Comparison of ENCODE assay signal across 22 mouse cellular contexts in genomic region chr10:83374045-83374656, GRCm38 (mm10). TPM values are rescaled to one million over a fixed set of nuclear protein-coding genes. Genes with fewer than 3 reads are reported as not detected.
DNase-seq lines count a peak whose midpoint lies in the region; ATAC-seq and TF ChIP-seq lines count a peak whose summit lies in the region.
"Had no signal": no experiment of that assay in that cellular context is flagged by ENCODE, and none has a peak within 500 bp of the region (broad histone marks: within the 10 kb centered on the region; RNA-seq: fewer than 3 reads in every experiment).

No protein-coding gene starts in this region.

- no peaks in the 10 kb centered on the region for H3K27me3 ChIP-seq in intestine, embryonic 14.5 days (replicated peaks; ENCODE audit: control insufficient read depth, insufficient read depth, low read length)
- H3K27me3 ChIP-seq in intestine, postnatal 0 days (replicated peaks; ENCODE audit: control insufficient read depth, insufficient read depth, low read length) = no peaks in the 10 kb centered on the region
- H3K27me3 ChIP-seq in E14TG2a.4 (ENCODE audit: insufficient read depth, low read length) = no peaks in the 10 kb centered on the region
- H3K27me3 ChIP-seq in intestine, embryonic 15.5 days (replicated peaks) = no peaks in the 10 kb centered on the region
- H3K27me3 ChIP-seq in stomach, embryonic 16.5 days (ENCODE audit: control insufficient read depth, insufficient read depth, low read length) = no peaks in the 10 kb centered on the region
- H3K27me3 ChIP-seq: heart, embryonic 15.5 days; hindbrain, embryonic 13.5 days had no signal

- TF ChIP-seq CTCF in intestine, postnatal 0 days (IDR thresholded peaks at IDR 0.05; ENCODE audit: low read depth) = no peak
- TF ChIP-seq CTCF in E14TG2a.4 (conservative IDR thresholded peaks at IDR 0.05; ENCODE audit: low read length) = no peak

- no peak overlapping the region for H3K4me3 ChIP-seq in intestine, embryonic 14.5 days (ENCODE audit: low read depth, low read length)
- H3K4me3 ChIP-seq in intestine, postnatal 0 days (ENCODE audit: low read depth, low read length) = no peak overlapping the region
- H3K4me3 ChIP-seq in E14TG2a.4 (replicated peaks; ENCODE audit: low read length) = 0 out of 2 replicates have a peak overlapping the region, but pooled peaks have one; percentile 13
- no peak overlapping the region for H3K4me3 ChIP-seq in intestine, embryonic 15.5 days (replicated peaks)
- H3K4me3 ChIP-seq in stomach, embryonic 16.5 days (replicated peaks; ENCODE audit: low read length) = no peak overlapping the region
- H3K4me3 ChIP-seq: embryonic facial prominence, embryonic 10.5 days; gastrocnemius, adult 2 months; heart, embryonic 15.5 days; hindbrain, embryonic 13.5 days had no signal

- H3K36me3 ChIP-seq in intestine, embryonic 14.5 days (ENCODE audit: control insufficient read depth, insufficient read depth, low read length) = peaks cover 41% of the 10 kb centered on the region
- peaks cover 9% of the 10 kb centered on the region for H3K36me3 ChIP-seq in intestine, postnatal 0 days (ENCODE audit: control insufficient read depth, insufficient read depth)
- H3K36me3 ChIP-seq in E14TG2a.4 (ENCODE audit: insufficient read depth, low read length) = peaks cover 94% of the 10 kb centered on the region
- H3K36me3 ChIP-seq in intestine, embryonic 15.5 days = 0 out of 2 replicates have a peak, but pooled peaks cover 3% of the 10 kb centered on the region
- H3K36me3 ChIP-seq in stomach, embryonic 16.5 days (ENCODE audit: control insufficient read depth, insufficient read depth, low read length) = peaks cover 6% of the 10 kb centered on the region; the same call in 1 of the 2 replicates

- H3K4me1 ChIP-seq in intestine, embryonic 14.5 days (replicated peaks; ENCODE audit: control insufficient read depth, insufficient read depth, low read length) = no peaks in the 10 kb centered on the region
- H3K4me1 ChIP-seq in intestine, postnatal 0 days (replicated peaks; ENCODE audit: control insufficient read depth, insufficient read depth, low read length) = no peaks in the 10 kb centered on the region
- H3K4me1 ChIP-seq in E14TG2a.4 (replicated peaks; ENCODE audit: low read depth, low read length) = 0 out of 2 replicates have a peak, but pooled peaks cover 2% of the 10 kb centered on the region
- H3K4me1 ChIP-seq in intestine, embryonic 15.5 days (replicated peaks) = no peaks in the 10 kb centered on the region
- no peaks in the 10 kb centered on the region; the same call in 1 of the 2 replicates for H3K4me1 ChIP-seq in stomach, embryonic 16.5 days (ENCODE audit: control insufficient read depth, insufficient read depth, low read length)
- H3K4me1 ChIP-seq: embryonic facial prominence, embryonic 10.5 days; hindbrain, embryonic 13.5 days had no signal

- no peak overlapping the region for H3K4me2 ChIP-seq in intestine, embryonic 14.5 days (ENCODE audit: low read length)
- H3K4me2 ChIP-seq in intestine, postnatal 0 days (replicated peaks; ENCODE audit: low read depth) = no peak overlapping the region
- no peak overlapping the region for H3K4me2 ChIP-seq in intestine, embryonic 15.5 days (replicated peaks)
- no peak overlapping the region for H3K4me2 ChIP-seq in stomach, embryonic 16.5 days (ENCODE audit: low read depth, low read length)
- H3K4me2 ChIP-seq: heart, embryonic 11.5 days; heart, embryonic 15.5 days; hindbrain, embryonic 13.5 days had no signal

- DNase-seq in intestine, embryonic 14.5 days (ENCODE audit: low spot score) = peak; percentile 48
- DNase-seq in thymus, adult 18-20 months = no peak
- DNase-seq in kidney, adult 18-20 months = no peak
- DNase-seq in gastrocnemius, postnatal 10 days = no peak
- DNase-seq: adrenal gland, adult 8-10 months; adrenal gland, postnatal 36 days; cerebellum, adult 2 months; cerebellum, postnatal 10 days; gastrocnemius, adult 2 months; gastrocnemius, postnatal 36 days; heart, adult 11 months; heart, postnatal 14 days had no signal

- no peak overlapping the region for H3K27ac ChIP-seq in intestine, embryonic 14.5 days (ENCODE audit: low read depth)
- H3K27ac ChIP-seq in intestine, postnatal 0 days (ENCODE audit: low read depth, low read length) = no peak overlapping the region
- no peak overlapping the region for H3K27ac ChIP-seq in intestine, embryonic 15.5 days
- peak overlapping the region; percentile 38; the same call in 1 of the 2 replicates for H3K27ac ChIP-seq in stomach, embryonic 16.5 days (ENCODE audit: low read length)
- H3K27ac ChIP-seq: embryonic facial prominence, embryonic 10.5 days; gastrocnemius, adult 2 months; heart, embryonic 15.5 days; hindbrain, embryonic 13.5 days had no signal

- H3K9me3 ChIP-seq in intestine, embryonic 14.5 days (ENCODE audit: control insufficient read depth, low read length) = no peaks in the 10 kb centered on the region
- no peaks in the 10 kb centered on the region for H3K9me3 ChIP-seq in intestine, postnatal 0 days (ENCODE audit: control insufficient read depth)
- H3K9me3 ChIP-seq in E14TG2a.4 (ENCODE audit: low read length) = peaks cover 100% of the 10 kb centered on the region
- no peaks in the 10 kb centered on the region for H3K9me3 ChIP-seq in intestine, embryonic 15.5 days
- no peaks in the 10 kb centered on the region for H3K9me3 ChIP-seq in stomach, embryonic 16.5 days (replicated peaks; ENCODE audit: control insufficient read depth, low read length)
- H3K9me3 ChIP-seq: embryonic facial prominence, embryonic 10.5 days; heart, embryonic 15.5 days; hindbrain, embryonic 13.5 days had no signal

- no peak overlapping the region for H3K9ac ChIP-seq in intestine, embryonic 14.5 days (ENCODE audit: low read length)
- H3K9ac ChIP-seq in intestine, postnatal 0 days (ENCODE audit: low read depth, low read length) = no peak overlapping the region
- H3K9ac ChIP-seq in intestine, embryonic 15.5 days = no peak overlapping the region
- H3K9ac ChIP-seq in stomach, embryonic 16.5 days (ENCODE audit: low read length) = no peak overlapping the region
- H3K9ac ChIP-seq: heart, embryonic 15.5 days; hindbrain, embryonic 13.5 days had no signal

- ATAC-seq in intestine, embryonic 14.5 days (replicated peaks; ENCODE audit: low FRiP score, low TSS enrichment, low read depth) = peak; percentile 82
- ATAC-seq in intestine, postnatal 0 days = no peak
- peak; percentile 73 for ATAC-seq in intestine, embryonic 15.5 days
- peak; percentile 63; the same call in 1 of the 2 replicates for ATAC-seq in stomach, embryonic 16.5 days (ENCODE audit: insufficient read depth, low FRiP score)
- ATAC-seq: forebrain, embryonic 14.5 days had no signal

- 74% methylated on average over 3 of the region's 3 CpGs for WGBS in intestine, embryonic 14.5 days
- 55% methylated on average over 3 of the region's 3 CpGs for WGBS in intestine, postnatal 0 days
- 63% methylated on average over 3 of the region's 3 CpGs for WGBS in intestine, embryonic 15.5 days
- 62% methylated on average over 3 of the region's 3 CpGs for WGBS in stomach, embryonic 16.5 days

RNA-seq across cellular contexts. Expression of gene D10Wsu102e, which starts 14.1 kb away (rescaled TPM):
- 0.66 and 0.79 TPM in 2 replicates for polyA plus RNA-seq in intestine, embryonic 14.5 days (2014; fragmentation: Nextera tagmentation; extraction: Ambion mirVana)
- 0.17 and 0.21 TPM in 2 replicates for polyA plus RNA-seq in intestine, postnatal 0 days (2015; fragmentation: Nextera tagmentation; extraction: Ambion mirVana)
- polyA plus RNA-seq in intestine, embryonic 15.5 days (2015; fragmentation: Nextera tagmentation; extraction: Ambion mirVana) = 0.55 and 0.57 TPM in 2 replicates
- 0.60 and 0.61 TPM in 2 replicates for polyA plus RNA-seq in stomach, embryonic 16.5 days (2015; fragmentation: Nextera tagmentation; extraction: Ambion mirVana)
- under 1 TPM; 0.78 to 0.90 TPM for total RNA-seq in gastrocnemius, postnatal 10 days (2021)

RNA-seq across cellular contexts. Expression of gene Slc41a2, which starts 36.5 kb away (rescaled TPM):
- 0.89 and 1.6 TPM in 2 replicates for polyA plus RNA-seq in intestine, embryonic 14.5 days (2014; fragmentation: Nextera tagmentation; extraction: Ambion mirVana)
- polyA plus RNA-seq in intestine, postnatal 0 days (2015; fragmentation: Nextera tagmentation; extraction: Ambion mirVana) = 1.6 and 1.9 TPM in 2 replicates
- polyA plus RNA-seq in intestine, embryonic 15.5 days (2015; fragmentation: Nextera tagmentation; extraction: Ambion mirVana) = 0.72 and 0.73 TPM in 2 replicates
- 0.85 and 1.0 TPM in 2 replicates for polyA plus RNA-seq in stomach, embryonic 16.5 days (2015; fragmentation: Nextera tagmentation; extraction: Ambion mirVana)
- total RNA-seq in gastrocnemius, postnatal 10 days (2021) = 1 to 10 TPM; 1.6 to 2.7 TPM
- total RNA-seq: hematopoietic stem cell, adult 5-6 weeks had no signal
